Mouse (Mus musculus): ENCODE data around the gene Arap1.
A peak's percentile ranks its signal among the peaks of the same experiment; 100 is the strongest.

Arap1 gene

GRCm38 (mm10) chr7:101327786-101328185 is 20.1 kb upstream of the Arap1 start:
- DNase-seq: no peak

DNA sequence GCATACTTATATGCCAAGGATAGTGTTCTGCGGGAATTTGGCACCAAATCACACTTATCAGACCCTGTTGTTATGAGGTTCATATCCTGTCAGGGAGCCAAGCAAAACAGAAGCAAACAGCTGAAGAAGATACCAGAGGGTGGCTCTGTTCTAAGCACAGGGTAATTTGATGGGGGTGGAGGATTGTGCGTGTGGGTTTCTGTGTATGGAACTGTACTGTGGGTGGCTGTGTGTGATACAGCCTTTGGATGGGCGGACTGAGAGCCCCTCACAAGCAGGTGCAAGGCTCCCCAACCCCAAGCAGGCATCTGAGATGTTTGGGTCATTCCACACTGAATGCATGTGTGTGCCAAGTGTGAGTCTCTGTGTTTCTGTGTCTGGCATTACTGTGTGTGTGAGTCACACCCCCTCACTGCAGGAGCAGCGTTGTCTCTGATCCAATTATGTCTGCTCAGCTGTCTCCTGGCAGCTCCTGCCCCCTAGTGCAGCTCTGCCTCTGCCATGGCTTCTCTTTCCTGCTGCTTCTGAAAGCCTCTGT is 19.2 kb upstream of the Arap1 start:
- DNase-seq: peak; percentile 67 to 74

- no peak for DNase-seq
Observed at GRCm38 (mm10) chr7:101329606-101330005, 18.3 kb upstream of the Arap1 start.

- peak in 1 of 2 experiments; percentile 73 for DNase-seq
Observed at GRCm38 (mm10) chr7:101330074-101330840, 17.6 kb upstream of the Arap1 start.

- DNase-seq: peak; percentile 71 to 74
Observed at GRCm38 (mm10) chr7:101330841-101331173, 17.1 kb upstream of the Arap1 start.

GRCm38 (mm10) chr7:101332045-101332831 is 15.6 kb upstream of the Arap1 start:
- DNase-seq: no peak

- peak; percentile 62 to 76 for DNase-seq
Observed at GRCm38 (mm10) chr7:101335228-101335627, 12.6 kb upstream of the Arap1 start.

GRCm38 (mm10) chr7:101336686-101337085 is 11.2 kb upstream of the Arap1 start:
- no peak for DNase-seq

DNA sequence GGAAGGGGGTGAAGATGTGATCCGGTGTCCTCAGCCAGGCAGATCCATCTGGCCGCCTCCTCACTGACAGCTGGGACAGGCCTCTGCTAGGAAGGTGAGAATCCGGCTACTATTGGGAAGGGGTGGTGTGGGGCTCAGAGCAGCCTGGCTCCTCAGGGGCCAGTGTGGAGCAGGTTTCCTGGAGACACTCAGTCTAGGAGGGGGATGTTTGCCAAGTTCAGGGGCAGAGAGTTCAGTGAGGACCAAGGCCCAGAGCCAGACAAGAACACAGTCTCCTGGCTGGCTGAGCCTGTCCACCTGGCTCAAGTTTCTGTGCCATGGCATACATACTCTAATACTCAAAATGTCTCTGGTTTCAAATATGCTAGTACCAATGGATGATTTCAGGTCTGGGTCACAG is 10.5 kb upstream of the Arap1 start:
- peak; percentile 64 to 73 for DNase-seq

DNA sequence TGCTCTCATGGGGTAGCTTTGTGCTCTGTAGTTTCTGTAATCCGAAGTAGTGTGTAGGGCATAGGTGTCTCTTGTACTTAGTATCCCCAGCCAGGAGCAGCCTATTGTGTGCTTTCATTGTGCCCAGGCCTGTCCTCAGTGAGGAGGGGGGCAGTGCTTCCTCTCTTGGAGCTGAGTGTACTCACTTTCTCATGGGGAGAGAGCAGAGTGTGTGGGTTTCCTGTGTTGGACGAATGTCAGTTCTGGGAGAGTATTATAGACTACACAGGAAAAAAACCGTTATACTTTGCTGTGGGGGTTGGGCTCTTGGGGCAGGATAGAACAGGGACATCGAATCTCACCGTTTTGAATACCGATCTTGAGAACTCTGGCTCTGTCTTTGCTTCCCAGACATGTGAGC is 6.5 kb upstream of the Arap1 start:
- no peak for DNase-seq

DNA sequence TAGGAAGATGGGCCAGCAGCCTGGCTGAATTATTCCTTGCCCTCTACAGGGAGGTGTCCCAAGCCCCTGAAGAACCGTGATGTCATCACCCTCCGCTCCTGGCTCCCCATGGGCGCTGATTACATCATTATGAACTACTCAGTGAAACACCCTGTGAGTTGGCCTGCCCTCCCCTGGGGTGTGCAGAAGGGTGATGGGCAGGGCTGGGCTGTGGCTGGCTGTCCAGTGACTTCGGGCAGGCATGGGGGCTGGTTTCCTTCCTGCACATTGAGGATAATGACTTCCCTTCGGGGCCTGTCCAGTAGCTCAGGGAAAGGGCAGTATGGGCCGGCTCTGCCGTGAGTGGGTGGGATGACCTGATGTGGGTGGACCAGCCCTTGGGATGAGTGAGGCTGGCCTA is 4.7 kb upstream of the Arap1 start:
- DNase-seq: no peak

- DNase-seq: no peak
Observed at GRCm38 (mm10) chr7:101344892-101345291, 3.0 kb upstream of the Arap1 start.

DNA sequence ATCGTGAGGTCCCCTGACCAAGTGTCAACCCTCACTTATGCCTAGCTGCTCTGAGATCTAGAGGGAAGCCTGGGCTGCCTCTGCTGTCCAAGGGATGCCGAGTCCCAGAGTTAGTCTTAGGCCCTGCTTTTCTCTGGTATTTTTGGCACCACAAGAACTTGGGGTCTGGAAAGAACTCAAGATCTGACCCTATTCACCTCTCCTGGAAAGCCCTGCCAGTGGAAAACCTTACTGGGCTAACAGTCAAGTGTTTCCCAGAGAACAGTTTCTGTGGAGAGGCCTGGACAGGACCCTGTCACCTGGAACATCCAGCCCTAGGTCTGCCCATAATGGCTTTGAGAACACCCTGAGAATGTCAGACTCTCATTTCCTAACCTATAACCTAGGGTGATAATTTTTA is 876 bp upstream of the Arap1 start:
- no peak for DNase-seq

- no peak for DNase-seq
Observed at GRCm38 (mm10) chr7:101348312-101348711, 445 bp downstream of the Arap1 start.

DNA sequence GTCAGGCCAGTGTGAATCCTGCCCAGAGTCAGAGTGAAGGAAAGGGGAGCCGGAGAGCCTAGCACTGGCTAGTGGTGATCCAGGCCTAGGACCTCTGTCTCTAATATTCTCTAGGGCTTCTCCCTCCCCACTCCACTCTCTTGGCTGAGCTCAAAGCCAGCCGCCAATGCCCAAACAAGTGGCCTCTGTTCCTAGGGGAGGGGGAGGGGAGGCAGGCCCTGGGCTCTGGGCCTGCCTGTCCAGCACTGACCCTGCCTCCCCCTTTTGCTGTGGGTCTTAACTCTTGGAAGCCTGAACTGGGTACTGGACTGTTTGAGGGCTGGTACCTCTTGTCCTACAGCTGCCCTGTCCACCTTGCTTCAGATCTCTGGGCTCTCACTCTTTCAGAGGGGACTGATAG is 2.0 kb downstream of the Arap1 start:
- peak in 1 of 2 experiments; percentile 52 for DNase-seq

GRCm38 (mm10) chr7:101352404-101352803 is 4.5 kb downstream of the Arap1 start:
- DNase-seq: no peak

GRCm38 (mm10) chr7:101354423-101354822 is 6.6 kb downstream of the Arap1 start:
- DNase-seq: no peak

GRCm38 (mm10) chr7:101355551-101356100 is 7.8 kb downstream of the Arap1 start:
- no peak for DNase-seq

DNA sequence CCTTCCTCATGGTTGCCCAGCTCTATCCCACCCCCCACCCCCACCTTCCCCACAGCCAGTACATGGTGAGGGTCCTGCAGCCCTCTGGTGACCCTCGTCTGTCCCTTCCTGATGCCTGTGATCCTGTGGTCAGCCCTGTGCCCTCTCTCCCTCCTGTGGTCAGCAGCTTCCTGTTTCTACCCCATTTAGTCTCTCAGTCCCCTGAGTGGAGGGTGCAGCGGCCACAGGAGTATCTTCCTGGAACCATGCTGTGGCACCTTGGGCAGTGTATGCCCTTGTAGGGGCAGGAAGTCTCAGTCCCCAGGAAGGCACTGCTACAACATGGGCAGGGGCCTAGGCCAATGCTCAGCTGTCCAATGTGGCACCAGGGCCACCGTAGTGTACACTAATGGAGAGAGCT is 9.0 kb downstream of the Arap1 start:
- DNase-seq: no peak

DNA sequence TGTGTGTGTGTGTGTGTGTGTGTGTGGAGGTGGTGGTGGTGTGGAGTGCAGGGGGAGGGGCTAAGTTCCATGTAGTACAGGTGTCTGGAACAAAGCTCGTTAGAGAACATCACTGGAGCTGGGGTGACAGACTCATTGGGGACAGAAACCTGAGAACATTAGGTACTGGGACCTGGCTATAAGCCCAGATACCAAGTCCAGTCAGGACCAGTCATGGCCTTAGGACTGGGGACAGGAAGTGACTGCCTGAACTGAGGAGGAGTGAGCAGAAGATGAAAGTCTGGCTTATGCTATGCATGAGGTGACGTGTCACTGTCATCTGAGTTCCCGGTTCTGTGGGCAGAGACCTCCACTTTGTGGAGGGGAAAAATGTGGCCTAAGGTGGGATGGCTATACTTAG is 12.5 kb downstream of the Arap1 start:
- DNase-seq: no peak

DNA sequence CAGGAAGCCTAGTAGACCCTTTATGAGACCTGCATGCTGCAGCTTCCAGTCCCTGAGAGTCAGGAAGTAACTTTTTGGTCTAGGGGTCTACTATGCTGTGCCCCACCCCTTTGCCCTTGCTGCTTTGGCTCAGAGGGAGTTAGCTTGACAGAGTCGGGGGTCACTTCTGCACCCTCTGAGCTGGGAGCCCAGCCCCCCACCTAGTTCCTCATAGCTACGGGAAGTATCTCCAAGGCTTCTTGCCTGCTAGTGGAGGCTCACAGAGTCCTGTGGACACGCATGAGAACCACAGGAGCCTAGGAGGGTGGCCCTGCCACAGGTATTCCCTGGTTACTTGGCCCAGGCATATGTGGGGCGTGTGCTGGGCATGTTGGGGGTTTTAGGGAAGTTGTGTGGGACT is 13.2 kb downstream of the Arap1 start:
- DNase-seq: no peak

- no peak for DNase-seq
Observed at GRCm38 (mm10) chr7:101361767-101362166, 13.9 kb downstream of the Arap1 start.

GRCm38 (mm10) chr7:101362791-101363191 is 14.9 kb downstream of the Arap1 start:
- no peak for DNase-seq

GRCm38 (mm10) chr7:101363914-101364313 is 16.0 kb downstream of the Arap1 start:
- no peak for DNase-seq

All from cerebellum, postnatal 25 days (tissue).